Mouse (Mus musculus): ENCODE measurements at regions not wholly inside any gene's neighbourhood (a gene's known extent, or its start where the extent isn't known, plus 50 kb on each side); places are given as distances from the start of the nearest gene placed in this dataset.

DNA sequence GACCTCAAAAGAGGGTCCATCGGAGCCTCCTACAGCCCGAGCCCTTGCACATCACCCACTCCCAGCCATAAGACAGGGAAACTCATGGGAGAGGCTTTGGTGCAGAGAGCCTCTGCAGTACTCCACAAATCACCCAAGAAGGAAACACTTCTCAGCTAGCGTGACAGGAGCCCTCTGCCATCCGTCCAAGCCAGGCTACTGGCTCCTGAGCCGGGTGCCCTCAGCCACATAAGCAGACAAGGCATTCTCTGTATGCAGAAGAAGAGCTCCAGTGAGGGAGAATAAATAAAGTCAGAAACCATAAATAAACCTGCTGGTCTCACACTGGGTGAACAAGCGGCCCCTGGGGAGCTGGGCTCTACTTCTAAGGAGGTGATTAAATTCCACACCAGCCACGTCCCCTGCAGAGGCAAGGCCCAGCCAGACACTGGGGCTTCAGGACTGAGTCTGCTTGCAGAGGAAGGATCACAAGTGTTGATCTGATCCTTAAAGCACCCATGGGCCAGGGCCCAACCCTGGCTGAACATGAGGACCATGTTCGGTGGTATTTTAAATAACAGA is 243.0 kb upstream of the Mocs1 start:
- Histone ChIP-seq H3K4me3 (no peak overlapping the region), H3K4me2 (replicated peaks) (no peak overlapping the region), H3K27ac (no peak overlapping the region), H3K27me3 (0 out of 2 replicates have a peak, but pooled peaks cover 11% of the 10 kb centered on the region), H3K9ac (no peak overlapping the region), H3K4me1 (no peaks in the 10 kb centered on the region), H3K9me3 (no peaks in the 10 kb centered on the region), H3K36me3 (no peaks in the 10 kb centered on the region)
- WGBS, result 41% methylated on average over 8 of the region's 8 CpGs
- ATAC-seq (ENCODE audit: insufficient number of reproducible peaks, insufficient read depth, low FRiP score, low TSS enrichment), result no peak

DNA sequence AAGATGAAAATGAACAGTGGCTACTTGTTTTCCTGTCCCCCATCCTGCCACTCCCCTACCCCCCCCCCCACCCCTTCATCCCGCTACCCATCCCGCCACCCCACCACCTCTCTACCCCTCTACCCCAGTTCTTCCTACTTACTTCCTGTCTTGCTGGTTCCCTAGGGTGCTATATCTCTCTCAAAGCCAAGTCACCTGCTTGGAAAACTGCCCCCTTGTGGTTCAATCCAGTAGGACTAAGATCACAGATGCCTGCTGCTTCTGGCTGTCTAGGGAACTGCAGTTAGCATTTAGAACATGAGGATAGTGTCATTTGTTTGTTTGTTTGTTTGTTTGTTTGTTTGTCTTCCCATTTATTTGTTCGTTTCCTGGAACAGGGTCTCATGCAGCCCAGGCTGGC is 238.4 kb upstream of the Mocs1 start:
- H3K27ac ChIP-seq, result no peak overlapping the region
- 44% methylated on average over 3 of the region's 3 CpGs for WGBS
- no peak overlapping the region for H3K4me2 ChIP-seq (replicated peaks)
- H3K4me3 ChIP-seq, result no peak overlapping the region
- H3K9ac ChIP-seq, result no peak overlapping the region
- no peak for ATAC-seq (ENCODE audit: insufficient number of reproducible peaks, insufficient read depth, low FRiP score, low TSS enrichment)
- H3K4me1 ChIP-seq, result no peaks in the 10 kb centered on the region
- H3K27me3 ChIP-seq, result no peaks in the 10 kb centered on the region
- H3K36me3 ChIP-seq, result no peaks in the 10 kb centered on the region
- H3K9me3 ChIP-seq, result no peaks in the 10 kb centered on the region

DNA sequence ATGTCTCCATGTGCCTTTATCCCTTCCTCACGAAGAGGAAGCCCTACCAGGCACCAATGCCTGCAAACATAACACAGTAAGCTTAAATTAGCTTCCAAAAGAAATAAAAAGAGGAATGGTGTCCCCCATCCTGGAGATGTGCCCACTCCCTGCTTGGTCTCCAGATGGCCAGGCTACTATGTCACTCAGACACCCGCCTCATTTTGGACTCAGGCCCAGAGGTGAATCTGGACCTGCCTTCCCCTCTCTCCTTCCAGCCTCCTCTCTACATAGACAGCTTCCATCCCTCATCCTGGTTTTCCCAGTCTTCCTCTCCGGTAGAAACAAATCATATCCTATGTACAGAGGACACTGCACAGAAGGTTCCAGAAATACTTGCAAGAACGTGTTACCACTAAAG is 237.8 kb upstream of the Mocs1 start:
- Histone ChIP-seq H3K27ac (no peak overlapping the region), H3K9ac (no peak overlapping the region), H3K4me2 (replicated peaks) (no peak overlapping the region), H3K4me1 (no peaks in the 10 kb centered on the region), H3K36me3 (no peaks in the 10 kb centered on the region), H3K9me3 (no peaks in the 10 kb centered on the region), H3K4me3 (no peak overlapping the region), H3K27me3 (no peaks in the 10 kb centered on the region)
- WGBS, result 81% methylated on average over 4 of the region's 4 CpGs
- ATAC-seq (ENCODE audit: insufficient number of reproducible peaks, insufficient read depth, low FRiP score, low TSS enrichment), result no peak

DNA sequence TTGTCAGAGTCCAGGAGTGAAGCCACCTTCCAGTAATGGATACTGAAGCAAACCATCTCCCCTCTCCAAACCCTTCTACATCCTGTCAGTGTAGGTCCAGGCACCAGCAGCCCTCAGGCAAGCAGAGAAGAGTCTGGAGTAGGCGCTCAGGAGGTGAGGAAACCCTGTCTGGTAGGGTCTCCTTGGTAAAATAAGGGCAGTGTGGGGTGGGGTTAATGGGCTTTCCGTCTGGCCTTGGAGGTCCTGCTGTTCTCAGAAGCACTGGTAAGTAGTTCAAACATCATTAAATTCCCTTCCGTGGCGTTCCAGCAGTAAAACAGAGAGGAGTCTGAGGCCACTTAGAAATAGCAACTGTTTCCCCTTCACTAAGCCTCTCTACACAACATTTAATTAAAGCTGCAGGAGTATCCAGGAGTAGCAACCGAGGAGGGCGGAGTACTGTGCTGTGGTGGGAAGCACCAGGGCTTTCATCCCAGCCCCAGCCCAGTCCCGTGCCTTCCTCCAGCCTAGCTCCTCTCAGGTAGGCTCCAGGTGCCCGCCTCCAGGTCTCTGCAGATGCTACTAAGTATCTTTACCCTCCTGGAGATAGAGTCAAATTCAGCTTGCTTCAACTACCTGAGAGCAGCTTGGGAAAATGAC is 232.0 kb upstream of the Mocs1 start:
- 57% methylated on average over 8 of the region's 8 CpGs for WGBS
- H3K27me3 ChIP-seq, result no peaks in the 10 kb centered on the region; the same call in 1 of the 2 replicates
- H3K4me3 ChIP-seq, result no peak overlapping the region
- H3K27ac ChIP-seq, result no peak overlapping the region
- H3K9ac ChIP-seq, result no peak overlapping the region
- H3K36me3 ChIP-seq, result no peaks in the 10 kb centered on the region
- ATAC-seq (ENCODE audit: insufficient number of reproducible peaks, insufficient read depth, low FRiP score, low TSS enrichment), result no peak
- H3K4me1 ChIP-seq, result no peaks in the 10 kb centered on the region
- no peak overlapping the region for H3K4me2 ChIP-seq (replicated peaks)
- no peaks in the 10 kb centered on the region for H3K9me3 ChIP-seq

- H3K27ac ChIP-seq, result no peak overlapping the region
- 84% methylated on average over 3 of the region's 3 CpGs for WGBS
Measured at GRCm38 (mm10) chr17:49201495-49201894, 226.7 kb upstream of the Mocs1 start.

GRCm38 (mm10) chr17:49205095-49205494 is 223.1 kb upstream of the Mocs1 start:
- no peaks in the 10 kb centered on the region for H3K36me3 ChIP-seq
- no peak overlapping the region for H3K4me3 ChIP-seq
- H3K27ac ChIP-seq, result no peak overlapping the region
- H3K4me2 ChIP-seq (replicated peaks), result no peak overlapping the region
- ATAC-seq (ENCODE audit: insufficient number of reproducible peaks, insufficient read depth, low FRiP score, low TSS enrichment), result no peak
- peaks cover 9% of the 10 kb centered on the region; the same call in 1 of the 2 replicates for H3K4me1 ChIP-seq
- no peaks in the 10 kb centered on the region for H3K27me3 ChIP-seq
- no peaks in the 10 kb centered on the region for H3K9me3 ChIP-seq
- H3K9ac ChIP-seq, result no peak overlapping the region
- 13% methylated on average over 5 of the region's 5 CpGs for WGBS

More at GRCm38 (mm10) chr17:49201495-49201894, 226.7 kb upstream of the Mocs1 start:
- Histone ChIP-seq H3K36me3 (no peaks in the 10 kb centered on the region), H3K4me3 (no peak overlapping the region), H3K27me3 (no peaks in the 10 kb centered on the region; the same call in 1 of the 2 replicates), H3K9ac (no peak overlapping the region), H3K9me3 (no peaks in the 10 kb centered on the region), H3K4me1 (peaks cover 9% of the 10 kb centered on the region; the same call in 1 of the 2 replicates), H3K4me2 (replicated peaks) (no peak overlapping the region)
- ATAC-seq (ENCODE audit: insufficient number of reproducible peaks, insufficient read depth, low FRiP score, low TSS enrichment), result no peak

DNA sequence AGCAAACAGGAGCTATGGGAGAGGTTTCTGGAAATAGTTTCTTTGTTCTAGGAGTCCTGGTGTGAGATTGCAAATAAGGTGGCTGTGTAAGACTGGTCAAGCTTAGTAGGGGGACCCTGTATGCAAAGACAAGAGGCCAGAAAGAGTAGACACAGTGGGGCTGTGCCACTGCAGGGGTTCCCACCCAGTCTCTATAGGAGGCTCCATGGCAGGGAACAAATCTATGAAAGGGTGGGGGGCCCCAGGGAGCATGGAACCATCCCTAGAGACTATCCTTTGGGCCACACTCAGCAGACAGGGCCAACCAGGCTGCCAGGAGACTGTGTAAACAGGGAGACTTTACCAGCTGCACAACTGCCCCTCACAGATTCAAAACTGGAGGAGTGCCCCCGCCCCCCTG is 222.6 kb upstream of the Mocs1 start:
- Histone ChIP-seq H3K9me3 (no peaks in the 10 kb centered on the region), H3K27me3 (no peaks in the 10 kb centered on the region), H3K4me1 (peaks cover 9% of the 10 kb centered on the region; the same call in 1 of the 2 replicates), H3K9ac (no peak overlapping the region), H3K36me3 (no peaks in the 10 kb centered on the region), H3K4me2 (replicated peaks) (no peak overlapping the region), H3K4me3 (no peak overlapping the region), H3K27ac (no peak overlapping the region)
- ATAC-seq (ENCODE audit: insufficient number of reproducible peaks, insufficient read depth, low FRiP score, low TSS enrichment), result no peak
- WGBS, result 53% methylated on average over 1 of the region's 1 CpGs

DNA sequence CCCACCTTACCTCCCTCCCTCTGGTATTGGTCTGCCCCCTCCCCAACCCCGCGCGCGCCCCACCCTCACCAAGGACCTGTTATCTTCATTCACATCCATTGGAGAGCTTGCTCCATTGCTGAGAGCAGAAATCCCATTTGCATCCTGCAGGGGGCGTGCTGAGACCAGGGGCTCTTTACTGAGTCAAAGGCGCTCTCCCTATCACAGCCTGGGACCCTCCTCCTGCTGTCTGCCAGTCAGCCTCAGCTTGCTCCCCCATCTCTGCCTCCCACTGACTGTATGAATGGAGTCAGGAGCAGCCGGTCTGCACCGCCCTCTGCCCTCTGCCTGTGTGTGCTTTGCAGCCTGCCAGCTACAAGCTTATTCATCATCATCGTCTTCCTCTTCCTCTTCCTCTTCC is 221.5 kb upstream of the Mocs1 start:
- H3K27me3 ChIP-seq, result no peaks in the 10 kb centered on the region
- H3K4me1 ChIP-seq, result peaks cover 9% of the 10 kb centered on the region; the same call in 1 of the 2 replicates
- H3K4me2 ChIP-seq (replicated peaks), result no peak overlapping the region
- no peak overlapping the region for H3K27ac ChIP-seq
- H3K4me3 ChIP-seq, result no peak overlapping the region
- 29% methylated on average over 9 of the region's 9 CpGs for WGBS
- H3K9me3 ChIP-seq, result no peaks in the 10 kb centered on the region
- no peak for ATAC-seq (ENCODE audit: insufficient number of reproducible peaks, insufficient read depth, low FRiP score, low TSS enrichment)
- no peak overlapping the region for H3K9ac ChIP-seq
- no peaks in the 10 kb centered on the region for H3K36me3 ChIP-seq

DNA sequence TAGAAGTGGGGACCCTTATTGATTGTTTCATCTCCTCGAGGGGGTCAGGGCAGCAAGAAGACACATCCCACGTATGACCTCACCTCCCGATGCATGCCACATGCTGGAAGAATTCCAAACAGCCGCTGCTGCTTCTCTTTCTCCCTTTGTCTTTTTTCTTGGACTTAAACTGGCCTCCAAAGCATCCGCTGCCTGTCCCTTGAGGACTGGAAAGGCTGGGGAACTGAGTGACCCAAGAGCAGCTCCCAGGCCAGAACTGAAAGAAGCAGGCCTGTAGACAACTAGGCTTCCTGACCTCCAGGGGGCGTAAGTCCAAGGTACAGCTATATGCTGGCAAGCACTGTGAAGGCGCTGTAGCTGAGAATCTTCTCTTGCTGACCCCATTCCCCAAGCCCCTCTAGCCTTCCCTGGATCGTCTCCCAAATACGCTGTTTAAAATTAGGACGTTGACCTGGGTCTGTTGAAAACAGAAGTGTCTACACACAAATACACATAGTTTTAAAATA is 219.8 kb upstream of the Mocs1 start:
- 73% methylated on average over 10 of the region's 10 CpGs for WGBS
- no peak overlapping the region for H3K4me3 ChIP-seq
- no peaks in the 10 kb centered on the region for H3K9me3 ChIP-seq
- no peak overlapping the region for H3K4me2 ChIP-seq (replicated peaks)
- no peak overlapping the region for H3K27ac ChIP-seq
- H3K36me3 ChIP-seq, result no peaks in the 10 kb centered on the region
- no peak for ATAC-seq (ENCODE audit: insufficient number of reproducible peaks, insufficient read depth, low FRiP score, low TSS enrichment)
- no peak overlapping the region for H3K9ac ChIP-seq
- no peaks in the 10 kb centered on the region for H3K27me3 ChIP-seq
- peaks cover 9% of the 10 kb centered on the region; the same call in 1 of the 2 replicates for H3K4me1 ChIP-seq

GRCm38 (mm10) chr17:49212918-49213317 is 215.2 kb upstream of the Mocs1 start:
- Histone ChIP-seq H3K36me3 (no peaks in the 10 kb centered on the region), H3K27me3 (no peaks in the 10 kb centered on the region), H3K4me2 (replicated peaks) (no peak overlapping the region), H3K9ac (no peak overlapping the region), H3K4me3 (no peak overlapping the region), H3K9me3 (no peaks in the 10 kb centered on the region), H3K4me1 (no peaks in the 10 kb centered on the region), H3K27ac (no peak overlapping the region)
- WGBS, result 80% methylated on average over 13 of the region's 13 CpGs
- ATAC-seq (ENCODE audit: insufficient number of reproducible peaks, insufficient read depth, low FRiP score, low TSS enrichment), result no peak

- H3K4me2 ChIP-seq (replicated peaks), result no peak overlapping the region
- H3K36me3 ChIP-seq, result no peaks in the 10 kb centered on the region
- ATAC-seq (ENCODE audit: insufficient number of reproducible peaks, insufficient read depth, low FRiP score, low TSS enrichment), result no peak
- no peak overlapping the region for H3K9ac ChIP-seq
- H3K27me3 ChIP-seq, result no peaks in the 10 kb centered on the region
- no peak overlapping the region for H3K27ac ChIP-seq
- 75% methylated on average over 8 of the region's 8 CpGs for WGBS
- no peaks in the 10 kb centered on the region for H3K4me1 ChIP-seq
- no peaks in the 10 kb centered on the region for H3K9me3 ChIP-seq
- no peak overlapping the region for H3K4me3 ChIP-seq
Measured at GRCm38 (mm10) chr17:49215281-49215680, 212.9 kb upstream of the Mocs1 start.

DNA sequence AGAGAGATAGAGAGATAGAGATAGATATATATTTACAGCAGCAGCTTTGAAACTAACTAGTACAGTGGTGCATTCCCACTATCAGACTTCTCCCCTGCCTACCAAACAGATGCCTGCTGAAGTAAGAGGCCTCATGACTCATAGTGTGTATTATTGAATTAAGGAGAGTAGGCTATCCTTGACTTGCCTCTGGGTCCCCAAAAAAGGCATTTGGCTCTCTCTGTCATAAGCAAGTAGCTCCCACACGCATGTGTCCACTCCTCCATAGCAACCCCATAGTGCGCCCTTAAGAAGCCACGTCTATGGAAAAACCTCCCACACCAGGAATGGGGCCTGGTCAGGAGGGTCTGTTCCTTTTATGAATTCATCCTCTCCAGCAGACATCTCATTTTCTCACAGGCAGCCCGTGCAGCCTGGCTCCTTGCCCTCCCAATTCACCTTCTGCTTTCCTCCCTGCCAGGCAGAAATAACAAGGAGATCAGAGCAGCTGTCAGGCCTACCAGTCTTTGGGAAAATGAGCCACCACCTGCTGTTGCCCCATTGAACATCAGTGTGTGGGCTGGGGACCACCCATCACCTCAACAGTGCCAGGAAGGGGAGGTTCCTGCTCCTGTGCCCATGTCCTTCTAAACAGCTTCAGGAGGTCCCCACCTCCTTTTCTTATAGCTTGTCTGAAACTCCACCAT is 208.5 kb upstream of the Mocs1 start:
- H3K4me2 ChIP-seq (replicated peaks), result no peak overlapping the region
- no peak for ATAC-seq (ENCODE audit: insufficient number of reproducible peaks, insufficient read depth, low FRiP score, low TSS enrichment)
- no peak overlapping the region for H3K27ac ChIP-seq
- no peaks in the 10 kb centered on the region for H3K27me3 ChIP-seq
- no peaks in the 10 kb centered on the region for H3K36me3 ChIP-seq
- no peaks in the 10 kb centered on the region for H3K4me1 ChIP-seq
- no peaks in the 10 kb centered on the region for H3K9me3 ChIP-seq
- WGBS, result 72% methylated on average over 4 of the region's 4 CpGs
- H3K4me3 ChIP-seq, result no peak overlapping the region
- H3K9ac ChIP-seq, result no peak overlapping the region

Data from embryonic facial prominence, embryonic 12.5 days (tissue).